Mouse (Mus musculus) CH12.LX (cell line): ENCODE measurements around the gene Aagab. TPM values are rescaled to one million over a fixed set of nuclear protein-coding genes. Genes with fewer than 3 reads are reported as not detected.

Source experiments
- DNase-seq: peaks from one replicate; pipeline ENCODE4 v3.0.0-alpha.2; 2013; ENCODE audit errors: extremely low read depth
- H3K27ac ChIP-seq: 2 replicates; pipeline ENCODE4 v1.5.1; 2012; ENCODE audit warnings: low read depth, mild to moderate bottlenecking, control low read depth, moderate library complexity; ENCODE audit not compliant: insufficient read depth
- H3K27me3 ChIP-seq: replicated peaks from 2 replicates; pipeline ENCODE3; 2012; ENCODE audit warnings: inconsistent platforms
- H3K36me3 ChIP-seq, 2 experiments: replicated peaks in 1 of 2; 2 replicates each; pipeline versions ENCODE3 to v1.6.1; 2012; ENCODE audit warnings: inconsistent platforms in 1 of 2, low read length in 1 of 2, mild to moderate bottlenecking in 1 of 2, mixed read lengths in 1 of 2, moderate library complexity in 1 of 2; ENCODE audit not compliant: control insufficient read depth in 1 of 2, insufficient read depth in 1 of 2
- H3K4me1 ChIP-seq, 2 experiments: 2 replicates each; pipeline ENCODE4 v1.6.1; 2012; ENCODE audit warnings: inconsistent platforms in 1 of 2, moderate library complexity in 1 of 2; ENCODE audit not compliant: insufficient read depth in 2 of 2, control insufficient read depth in 1 of 2
- H3K4me2 ChIP-seq: 2 replicates; pipeline ENCODE4 v1.6.1; 2012; ENCODE audit warnings: low read depth, mild to moderate bottlenecking, control low read depth; ENCODE audit not compliant: poor library complexity, insufficient read depth, severe bottlenecking
- H3K4me3 ChIP-seq, 3 experiments: fragments of 150-350 bp in 1 of 3; sonication (generic) in 1 of 3; replicated peaks in 1 of 3; 2 replicates each; pipeline versions ENCODE3 to v1.5.1; 2011 to 2012; ENCODE audit warnings: low read depth in 2 of 3, low read length in 2 of 3, mild to moderate bottlenecking in 2 of 3, moderate library complexity in 2 of 3, control low read depth in 1 of 3, improper control_type of control experiment in 1 of 3, inconsistent platforms in 1 of 3, mixed read lengths in 1 of 3; ENCODE audit not compliant: poor library complexity in 1 of 3
- H3K79me2 ChIP-seq: replicated peaks from 2 replicates; pipeline ENCODE4 v1.6.1; 2012; ENCODE audit warnings: mild to moderate bottlenecking, moderate library complexity; ENCODE audit not compliant: control insufficient read depth, poor library complexity, insufficient read depth, severe bottlenecking; ENCODE audit errors: extremely low read depth
- H3K9ac ChIP-seq: 2 replicates; pipeline ENCODE4 v1.6.1; 2012; ENCODE audit warnings: low read depth, mild to moderate bottlenecking, control low read depth, moderate library complexity; ENCODE audit not compliant: insufficient read depth
- H3K9me3 ChIP-seq: replicated peaks from 2 replicates; pipeline ENCODE3; 2012; ENCODE audit warnings: low read length, inconsistent platforms, mixed read lengths
- CHD1 ChIP-seq: IDR thresholded peaks from 2 replicates; pipeline ENCODE4 v1.6.1; 2012; ENCODE audit warnings: low read depth, low read length, improper control_type of control experiment, inconsistent platforms
- CHD2 ChIP-seq: IDR thresholded peaks from 2 replicates; pipeline ENCODE4 v1.6.1; 2011; ENCODE audit warnings: low read length, improper control_type of control experiment
- E2F4 ChIP-seq: IDR thresholded peaks from 2 replicates; pipeline ENCODE4 v1.6.1; 2011; ENCODE audit warnings: low read depth, low read length, improper control_type of control experiment; ENCODE audit not compliant: insufficient replicate concordance
- GABPA ChIP-seq: IDR thresholded peaks from 2 replicates; pipeline ENCODE4 v1.6.1; 2012; ENCODE audit warnings: low read depth, low read length, improper control_type of control experiment, inconsistent platforms; ENCODE audit not compliant: insufficient replicate concordance
- HCFC1 ChIP-seq: IDR thresholded peaks from 2 replicates; pipeline ENCODE4 v1.6.1; 2012; ENCODE audit warnings: low read depth, mild to moderate bottlenecking, inconsistent platforms, low read length, improper control_type of control experiment
- IRF4 ChIP-seq: IDR thresholded peaks from 2 replicates; pipeline ENCODE4 v1.6.1; 2014; ENCODE audit warnings: low read depth, mild to moderate bottlenecking, inconsistent platforms, low read length, improper control_type of control experiment
- JUN ChIP-seq: IDR thresholded peaks from 2 replicates; pipeline ENCODE4 v1.6.1; 2011; ENCODE audit warnings: low read depth, mild to moderate bottlenecking, low read length, improper control_type of control experiment, moderate library complexity; ENCODE audit not compliant: insufficient read depth
- JUND ChIP-seq: conservative IDR thresholded peaks from 2 replicates; pipeline ENCODE4 v1.6.1; 2011; ENCODE audit warnings: low read depth, low read length, improper control_type of control experiment
- KAT2A ChIP-seq: IDR thresholded peaks from 2 replicates; pipeline ENCODE4 v1.6.1; 2012; ENCODE audit warnings: low read length, improper control_type of control experiment, inconsistent platforms; ENCODE audit not compliant: insufficient replicate concordance
- MAFK ChIP-seq: IDR thresholded peaks from 2 replicates; pipeline ENCODE4 v1.6.1; 2011; ENCODE audit warnings: low read length, improper control_type of control experiment; ENCODE audit not compliant: insufficient replicate concordance
- MAX ChIP-seq: IDR thresholded peaks from 2 replicates; pipeline ENCODE4 v1.6.1; 2011; ENCODE audit warnings: low read length, improper control_type of control experiment
- MEF2A ChIP-seq: IDR thresholded peaks from 2 replicates; pipeline ENCODE4 v1.6.1; 2014; ENCODE audit warnings: low read depth, mild to moderate bottlenecking, inconsistent platforms, low read length, improper control_type of control experiment, borderline replicate concordance
- PAX5 ChIP-seq: IDR thresholded peaks from 2 replicates; pipeline ENCODE4 v1.6.1; 2012; ENCODE audit warnings: low read length, inconsistent platforms, mixed read lengths
- POLR2A ChIP-seq: IDR thresholded peaks from 2 replicates; pipeline ENCODE4 v1.6.1; 2011; ENCODE audit warnings: low read depth, mild to moderate bottlenecking, improper control_type of control experiment, low read length
- SIN3A ChIP-seq: IDR thresholded peaks from 2 replicates; pipeline ENCODE4 v1.6.1; 2012; ENCODE audit warnings: low read length, improper control_type of control experiment, inconsistent platforms
- TBP ChIP-seq: conservative IDR thresholded peaks from 2 replicates; pipeline ENCODE4 v1.6.1; 2011; ENCODE audit warnings: low read depth, low read length, improper control_type of control experiment
- ZMIZ1 ChIP-seq: IDR thresholded peaks from 2 replicates; pipeline ENCODE4 v1.6.1; 2012; ENCODE audit warnings: low read depth, mild to moderate bottlenecking, inconsistent platforms, low read length, improper control_type of control experiment
- dilution Hi-C: fragments of 300-500 bp; cut with MboI; formaldehyde crosslinking; loops from 2 replicates; pipeline ENCODE4 v1.14.3; 2020; ENCODE audit warnings: low sequenced_read_pairs; ENCODE audit not compliant: extremely low pct_unique_long_range_greater_than_20kb, extremely low pct_ligation_motif_present
- in situ Hi-C: fragments of 300-500 bp; cut with MboI; formaldehyde crosslinking; loops from 3 replicates; pipeline ENCODE4 v1.14.3; 2019; ENCODE audit warnings: low sequenced_read_pairs, low pct_ligation_motif_present, low pct_unique_long_range_greater_than_20kb, mixed read lengths
- polyA plus RNA-seq: library from polyadenylated mRNA; unstranded; fragments of >175 nt; gene quantifications from 2 replicates; pipeline ENCODE4 v1.2.1, GENCODE M21; 2012; ENCODE audit warnings: low read depth; ENCODE audit not compliant: insufficient read length
- total RNA-seq, 2 experiments: library from RNA; depleted of rRNA; stranded (reverse); fragments of 300-350 nt in 1 of 2; fragments of >200 nt in 1 of 2; gene quantifications; 2 replicates each; pipeline ENCODE4 v1.2.3; 2012 to 2014

The Aagab gene
- total and polyA plus RNA-seq, 3 experiments, result 14.5 to 27.8 (median 14.5) TPM

DNA sequence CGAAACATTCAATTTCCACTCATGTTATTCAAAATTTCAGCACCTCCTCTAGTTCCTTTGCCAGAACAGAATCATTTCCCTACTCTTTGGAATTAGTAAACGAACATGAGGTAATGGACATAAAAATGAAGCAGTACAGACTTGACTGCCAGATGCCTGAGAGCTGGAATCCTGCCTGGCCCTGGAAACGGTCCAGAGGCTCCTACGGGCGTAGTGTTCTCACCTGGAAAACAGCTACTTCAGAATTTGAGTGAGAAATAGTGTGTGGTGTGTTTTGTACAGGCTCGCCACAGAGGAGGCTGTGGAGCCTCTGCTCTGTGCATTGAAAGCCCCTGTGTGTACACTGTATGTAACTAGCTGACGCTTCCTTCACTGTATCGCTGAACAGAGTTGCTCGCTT lies 5.8 kb upstream of the Aagab start:
- dilution Hi-C loops, result no loop called here
- in situ Hi-C loops, result no loop called here
- no peak for DNase-seq

DNA sequence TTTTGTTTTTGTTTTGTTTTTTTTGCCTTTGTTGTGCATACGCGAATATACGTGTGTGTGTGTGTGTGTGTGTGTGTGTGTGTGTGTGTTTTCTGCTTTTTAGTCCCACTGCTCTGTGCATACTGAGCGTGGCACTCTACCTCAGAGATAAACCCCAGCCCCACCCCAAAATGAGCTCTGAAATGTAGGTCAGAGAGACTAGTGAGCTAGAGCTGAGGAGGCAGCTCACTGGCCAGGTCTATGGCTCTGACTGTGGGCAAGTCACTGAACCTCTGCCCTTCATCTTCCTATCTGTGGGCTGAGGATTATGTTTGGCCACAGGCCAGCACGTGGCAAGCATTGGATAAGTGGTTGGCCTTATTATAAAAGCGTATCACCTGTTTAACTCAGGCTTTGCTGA lies 1.4 kb downstream of the Aagab start:
- TF ChIP-seq ZMIZ1 (no peak), MAX (no peak), KAT2A (no peak), POLR2A (no peak), E2F4 (no peak), SIN3A (no peak)
- Histone ChIP-seq H3K4me3 (peak overlapping the region in 2 of 3 experiments; percentile 6 to 97), H3K79me2 (peaks cover 27% of the 10 kb centered on the region), H3K4me2 (peak overlapping the region; percentile 94), H3K36me3 (peaks cover 0 to 22% of the 10 kb centered on the region in 2 experiments), H3K27ac (no peak overlapping the region), H3K9me3 (no peaks in the 10 kb centered on the region), H3K27me3 (no peaks in the 10 kb centered on the region), H3K4me1 (peaks cover 6 to 31% of the 10 kb centered on the region in 2 experiments), H3K9ac (no peak overlapping the region; the same call in 1 of the 2 replicates)
- dilution Hi-C loops (no loop called here), in situ Hi-C loops (no loop called here)
- DNase-seq, result no peak

More for the DNA sequence above, 5.8 kb upstream of the Aagab start:
- TF ChIP-seq HCFC1 (no peak), TBP (no peak), JUND (no peak), GABPA (no peak), MAFK (no peak), CHD2 (no peak), PAX5 (no peak), POLR2A (no peak), ZMIZ1 (no peak), IRF4 (no peak), MEF2A (no peak), JUN (no peak), CHD1 (no peak)
- H3K36me3 ChIP-seq, result no peaks in the 10 kb centered on the region
- no peak overlapping the region for H3K27ac ChIP-seq
- H3K27me3 ChIP-seq, result no peaks in the 10 kb centered on the region
- peaks cover 1 to 16% of the 10 kb centered on the region in 2 experiments for H3K4me1 ChIP-seq
- H3K9ac ChIP-seq, result no peak overlapping the region
- no peaks in the 10 kb centered on the region for H3K9me3 ChIP-seq
- H3K79me2 ChIP-seq, result no peaks in the 10 kb centered on the region
- H3K4me2 ChIP-seq, result no peak overlapping the region
- no peak overlapping the region for H3K4me3 ChIP-seq
